Mouse (Mus musculus): ENCODE results near the gene Hdac4.

Hdac4 gene

GRCm38 (mm10) chr1:92058731-92059425 is 136.6 kb downstream of the Hdac4 start:
- DNase-seq: no peak

- DNase-seq: peak; percentile 43
These were observed 138.4 kb downstream of the Hdac4 start for GRCm38 (mm10) chr1:92057068-92057467.

GRCm38 (mm10) chr1:92055149-92055548 is 140.3 kb downstream of the Hdac4 start:
- no peak for DNase-seq

DNA sequence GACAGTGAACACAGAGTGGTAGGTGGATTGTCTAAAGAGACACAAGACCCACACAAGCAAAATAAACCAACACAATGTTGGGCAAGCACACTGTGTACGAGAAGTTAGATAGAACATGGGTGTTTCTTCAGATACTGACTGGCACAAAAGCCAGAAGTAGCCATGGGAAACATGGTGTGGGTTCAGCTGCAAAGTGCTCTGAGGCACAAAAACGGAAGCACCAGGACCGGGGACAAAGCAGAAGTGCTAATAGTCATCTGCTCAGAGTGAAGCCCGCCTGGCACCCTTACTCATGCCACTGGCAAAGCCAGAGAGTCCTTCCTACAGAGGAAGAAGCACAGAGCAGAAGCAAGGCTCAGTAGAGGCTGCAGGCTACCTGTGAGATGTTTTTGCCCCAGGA is 143.3 kb downstream of the Hdac4 start:
- DNase-seq: no peak

DNA sequence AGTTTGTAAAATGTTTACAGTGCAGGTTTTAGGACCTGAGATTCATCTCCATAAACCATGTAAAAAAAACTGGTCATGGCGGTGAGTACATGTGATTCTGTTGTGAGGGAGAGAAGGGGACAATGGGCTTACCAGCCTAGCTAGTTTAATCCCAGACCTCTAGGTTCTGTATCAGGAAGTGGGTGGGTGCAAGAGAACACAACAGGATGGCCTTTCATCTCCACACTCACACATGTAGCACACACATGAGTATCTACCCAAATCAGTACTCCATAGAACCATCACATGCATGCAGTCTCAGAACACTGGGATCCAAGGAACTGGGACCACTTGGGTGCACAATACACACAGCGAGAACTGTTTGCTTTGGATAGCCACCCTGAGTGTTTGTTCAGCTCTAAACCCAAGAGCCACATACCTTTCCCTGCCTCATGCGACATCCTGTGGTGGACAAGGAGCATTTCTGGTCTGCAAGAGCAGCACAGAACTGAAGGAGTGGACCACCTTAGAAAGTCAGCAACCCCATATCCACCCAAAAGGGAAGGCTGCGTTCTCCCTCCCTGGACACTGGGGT is 143.9 kb downstream of the Hdac4 start:
- DNase-seq: no peak

DNA sequence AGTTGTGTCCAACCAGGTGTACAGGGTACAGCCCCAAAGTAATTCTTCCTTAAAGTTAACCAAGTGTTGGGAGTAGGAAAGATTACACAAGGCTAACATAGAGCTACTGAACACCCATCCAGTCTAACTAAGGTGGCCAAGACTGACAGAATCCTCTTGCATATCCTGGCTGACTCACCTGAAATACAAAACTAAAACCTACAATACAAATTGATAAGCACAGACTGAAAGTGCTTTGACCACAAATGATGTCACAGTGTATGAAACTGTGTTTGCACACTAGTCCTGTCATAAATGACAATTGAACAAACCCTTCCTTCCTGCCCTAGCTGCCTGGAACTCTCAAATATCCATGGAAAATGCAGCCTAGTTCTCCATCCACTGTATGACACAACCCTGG is 144.5 kb downstream of the Hdac4 start:
- DNase-seq: no peak

GRCm38 (mm10) chr1:92050566-92050965 is 144.9 kb downstream of the Hdac4 start:
- DNase-seq: no peak

GRCm38 (mm10) chr1:92048415-92049354 is 146.8 kb downstream of the Hdac4 start:
- DNase-seq: no peak

DNA sequence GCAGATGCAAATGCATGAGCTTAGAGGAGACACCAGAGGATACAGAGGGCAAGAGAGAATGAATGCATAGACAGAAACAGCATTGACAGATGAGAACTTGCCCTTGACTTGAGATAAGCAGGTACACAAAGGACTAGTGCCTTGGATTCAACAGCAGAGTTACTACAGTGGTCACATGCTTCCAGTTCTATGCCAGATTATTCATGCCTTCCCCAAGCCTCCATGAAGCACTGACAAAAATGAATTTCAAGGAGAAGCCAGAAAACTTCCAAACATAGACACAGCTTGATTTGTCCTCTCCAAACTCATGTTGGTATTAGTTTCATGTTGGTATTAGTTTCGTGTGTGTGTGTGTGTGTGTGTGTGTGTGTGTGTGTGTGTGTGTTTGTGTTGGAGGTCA is 149.8 kb downstream of the Hdac4 start:
- no peak for DNase-seq

DNA sequence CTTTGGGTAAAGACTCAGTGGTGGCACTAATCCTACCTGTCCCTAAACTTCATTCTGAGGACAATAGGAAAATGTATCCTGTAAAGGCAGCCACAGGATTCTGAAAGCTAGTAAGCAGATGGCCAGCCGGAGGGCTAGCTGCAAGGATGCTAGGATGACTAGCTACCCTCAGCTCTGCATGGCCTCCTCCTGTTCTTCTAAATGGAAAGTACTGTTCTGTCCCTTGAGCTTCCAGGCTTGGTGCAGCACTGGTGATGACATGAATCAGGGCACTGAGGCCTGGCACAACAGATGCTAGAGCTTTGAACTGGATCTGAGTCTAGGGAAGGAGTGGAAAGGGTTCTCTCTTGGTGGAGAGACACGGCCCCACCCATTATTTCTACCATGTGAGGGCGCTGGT is 150.6 kb downstream of the Hdac4 start:
- DNase-seq: no peak

- no peak for DNase-seq
These were observed 151.5 kb downstream of the Hdac4 start for GRCm38 (mm10) chr1:92043989-92044388.

DNA sequence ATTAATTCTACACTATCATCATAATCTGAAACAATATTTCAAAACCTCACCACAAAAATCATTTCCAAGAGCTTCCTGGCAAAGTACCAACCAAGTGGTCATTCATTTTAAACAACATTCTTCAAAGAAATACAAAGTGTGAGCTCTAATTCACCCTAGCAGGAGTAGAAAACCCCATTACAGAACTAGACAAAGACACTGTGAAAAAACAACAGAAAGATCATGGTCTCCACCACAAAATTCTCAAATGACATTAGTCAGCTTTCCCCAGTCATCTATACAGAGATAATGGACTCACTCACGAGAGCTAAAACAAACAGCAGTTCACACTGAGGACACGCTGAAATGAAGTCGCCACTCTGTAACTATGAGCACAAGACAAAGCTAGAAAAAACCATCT is 153.4 kb downstream of the Hdac4 start:
- DNase-seq: no peak

DNA sequence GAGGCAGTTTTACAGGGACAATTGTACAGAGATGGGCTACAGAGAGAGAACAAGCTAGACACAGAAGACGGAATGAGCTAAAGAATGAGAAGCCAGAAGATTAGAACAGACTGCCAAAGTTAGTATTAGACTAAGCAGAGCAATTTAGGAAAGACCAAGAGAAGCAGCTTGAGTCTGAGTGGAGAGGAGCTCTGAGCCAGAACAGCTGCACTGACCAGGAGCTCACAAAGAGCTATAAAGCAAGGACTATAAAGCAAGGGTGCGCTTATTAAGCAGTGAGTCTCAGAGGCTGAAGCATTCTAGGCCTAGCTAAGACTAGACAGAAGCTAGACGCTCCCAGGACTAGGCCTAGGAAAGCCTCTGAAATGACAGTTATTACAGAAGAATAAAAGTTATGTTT is 154.2 kb downstream of the Hdac4 start:
- DNase-seq: no peak

GRCm38 (mm10) chr1:92038714-92039113 is 156.8 kb downstream of the Hdac4 start:
- peak; percentile 36 for DNase-seq

DNA sequence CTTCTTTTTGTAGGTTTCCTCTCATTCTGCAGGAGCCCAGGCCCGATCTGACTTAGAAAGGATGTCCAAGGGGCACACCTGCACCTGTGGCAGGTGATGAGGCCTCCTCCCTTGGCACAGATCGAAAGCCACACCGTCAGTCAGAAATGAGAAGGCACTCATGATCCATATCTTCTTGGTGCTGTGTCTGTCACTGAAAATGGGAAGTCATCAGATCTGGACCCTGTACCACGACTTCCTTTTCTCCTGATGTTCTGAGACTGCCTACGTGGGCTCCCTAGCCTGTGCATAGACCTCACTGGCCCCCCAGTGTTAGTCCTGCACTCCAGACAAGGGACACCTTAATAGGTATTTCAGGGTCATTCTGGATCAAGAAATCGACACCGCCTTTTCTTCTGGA is 158.5 kb downstream of the Hdac4 start:
- DNase-seq: no peak

DNA sequence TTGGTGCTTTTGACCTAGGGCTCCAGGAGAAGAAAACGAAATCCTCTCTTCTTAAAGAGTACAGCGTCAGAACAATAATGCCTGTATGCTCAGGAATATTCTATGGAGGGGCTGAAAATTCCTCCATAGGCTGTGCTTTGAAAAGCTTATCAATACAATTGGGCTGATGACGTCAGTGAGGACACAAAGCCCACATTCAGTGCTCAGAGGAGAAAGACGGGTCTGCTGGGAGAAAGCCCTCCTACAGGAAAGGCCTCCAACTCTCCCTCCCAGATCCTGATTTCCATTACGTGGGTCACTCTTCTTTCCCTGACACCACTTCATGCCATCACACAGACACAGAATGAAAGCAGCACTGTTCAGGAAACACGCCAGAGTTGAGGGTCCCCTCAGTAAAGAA is 159.7 kb downstream of the Hdac4 start:
- no peak for DNase-seq

DNA sequence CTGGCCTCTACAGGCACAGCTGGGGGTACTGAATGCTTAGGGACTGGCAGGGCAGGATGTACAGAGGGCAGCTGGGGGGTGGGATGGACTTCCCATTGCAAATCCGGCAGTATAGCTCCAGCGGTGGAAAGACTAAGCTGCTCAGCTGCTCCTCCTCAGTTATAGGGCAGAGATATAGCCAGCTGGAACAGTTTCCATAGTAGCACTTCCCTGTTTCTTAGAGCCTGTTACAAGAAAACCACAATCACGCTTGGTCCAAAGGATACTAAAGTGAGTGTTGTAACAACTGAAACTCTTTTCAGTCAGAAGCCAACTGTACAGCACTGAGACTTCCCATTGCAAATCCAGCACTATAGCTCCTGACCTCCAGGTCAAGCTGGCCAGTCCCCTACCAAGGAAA is 161.3 kb downstream of the Hdac4 start:
- no peak for DNase-seq

GRCm38 (mm10) chr1:92033463-92033862 is 162.0 kb downstream of the Hdac4 start:
- no peak for DNase-seq

GRCm38 (mm10) chr1:92030541-92030940 is 165.0 kb downstream of the Hdac4 start:
- no peak for DNase-seq

- DNase-seq: no peak
These were observed 167.3 kb downstream of the Hdac4 start for GRCm38 (mm10) chr1:92028158-92028557.

DNA sequence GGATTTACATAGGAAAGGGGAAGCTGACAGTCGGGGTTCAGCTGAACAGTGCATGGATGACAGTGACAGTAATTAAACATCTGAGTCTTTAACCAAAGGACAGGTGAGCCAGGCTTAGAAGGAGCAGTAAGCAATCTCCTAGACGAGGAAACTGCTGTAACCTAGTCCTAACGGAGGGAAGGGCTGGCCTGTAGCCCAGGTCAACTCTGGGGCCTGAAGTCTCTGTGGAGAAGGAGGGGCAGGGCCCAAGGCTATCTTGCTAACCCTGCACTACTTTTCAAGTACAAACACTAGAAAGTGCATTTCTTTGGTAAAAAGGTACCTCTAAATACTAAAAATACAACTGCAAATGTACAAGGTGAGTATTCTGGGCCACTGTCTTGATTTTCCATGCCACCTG is 169.1 kb downstream of the Hdac4 start:
- no peak for DNase-seq

DNA sequence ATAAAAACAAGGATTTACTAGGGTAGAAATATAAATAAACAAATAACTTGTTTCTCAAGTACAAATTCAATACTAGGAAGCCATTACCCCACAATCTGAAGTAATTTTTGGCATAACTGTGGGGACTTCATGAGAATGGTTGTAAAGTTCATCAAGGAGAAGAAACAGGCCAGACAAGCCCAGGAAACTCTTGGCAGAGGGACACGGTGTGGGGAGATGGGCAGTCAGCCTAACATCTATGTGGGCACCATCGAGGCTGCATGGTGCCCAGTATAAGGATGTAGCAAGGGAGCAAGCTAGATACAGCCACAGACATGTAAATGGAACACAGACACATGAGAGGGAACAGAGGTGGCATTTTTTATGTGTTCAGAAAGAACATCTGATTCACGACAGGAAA is 171.6 kb downstream of the Hdac4 start:
- DNase-seq: no peak

DNA sequence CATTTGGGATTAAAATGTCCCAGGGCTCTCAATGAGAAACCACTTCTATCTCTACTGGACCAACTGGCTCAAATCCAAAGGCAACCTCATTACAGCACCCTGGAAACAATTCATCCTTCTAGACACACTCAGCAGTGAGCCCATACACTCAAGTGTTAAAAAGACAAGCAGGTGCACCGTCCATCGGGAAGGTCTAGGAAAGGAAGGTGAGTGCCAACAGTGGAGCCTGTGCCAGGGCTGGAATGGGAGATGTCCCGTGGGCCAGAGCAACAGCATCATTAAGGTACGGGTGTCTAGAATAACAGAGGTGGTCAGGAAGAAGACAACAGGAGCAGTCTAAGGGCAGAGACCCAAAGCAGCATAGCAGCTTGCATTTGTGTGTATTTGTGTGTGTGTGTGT is 173.5 kb downstream of the Hdac4 start:
- no peak for DNase-seq
